Mouse (Mus musculus): Measurements from ENCODE around the gene Endog. TPM values are rescaled to one million over a fixed set of nuclear protein-coding genes. Genes with fewer than 3 reads are reported as not detected.

Gene Endog
- polyA plus RNA-seq, 1 experiment = not detected

- WGBS = 84% methylated on average over 6 of the region's 6 CpGs
Observed at GRCm38 (mm10) chr2:30215493-30215892, 44.2 kb downstream of the Endog start.

GRCm38 (mm10) chr2:30216293-30216692, 45.0 kb downstream of the Endog start:
- Histone ChIP-seq H3K4me1 (ENCODE audit: control insufficient read depth, insufficient read depth, low read length) (no peaks in the 10 kb centered on the region), H3K4me3 (ENCODE audit: insufficient read depth, low read depth, low read length) (no peak overlapping the region), H3K27ac (ENCODE audit: insufficient read depth, low read depth, low read length) (no peak overlapping the region)
- WGBS = 93% methylated on average over 5 of the region's 5 CpGs
- TF ChIP-seq POLR2A (IDR thresholded peaks at IDR 0.05; ENCODE audit: insufficient read depth, low read depth, low read length) = no peak
- TF ChIP-seq CTCF (IDR thresholded peaks at IDR 0.05; ENCODE audit: insufficient read depth, low read depth, low read length) = no peak

More at GRCm38 (mm10) chr2:30215493-30215892, 44.2 kb downstream of the Endog start:
- Histone ChIP-seq H3K4me3 (ENCODE audit: insufficient read depth, low read depth, low read length) (no peak overlapping the region), H3K27ac (ENCODE audit: insufficient read depth, low read depth, low read length) (no peak overlapping the region), H3K4me1 (ENCODE audit: control insufficient read depth, insufficient read depth, low read length) (no peaks in the 10 kb centered on the region)
- TF ChIP-seq POLR2A (IDR thresholded peaks at IDR 0.05; ENCODE audit: insufficient read depth, low read depth, low read length) = no peak
- TF ChIP-seq CTCF (IDR thresholded peaks at IDR 0.05; ENCODE audit: insufficient read depth, low read depth, low read length) = no peak

Other genes with a start within 250 kb of the Endog start
- gene Gle1, start 236.1 kb upstream of the Endog start, polyA plus RNA-seq (2012; ENCODE audit: insufficient read depth, insufficient read length, low replicate concordance, missing spikeins) = not detected in 2 replicates
- 496 and 868 TPM in 2 replicates for gene Sptan1, start 205.9 kb upstream of the Endog start, polyA plus RNA-seq (2012; ENCODE audit: insufficient read depth, insufficient read length, low replicate concordance, missing spikeins)
- gene Wdr34, start 122.6 kb upstream of the Endog start, polyA plus RNA-seq (2012; ENCODE audit: insufficient read depth, insufficient read length, low replicate concordance, missing spikeins) = not detected in 2 replicates
- gene Set, start 114.1 kb upstream of the Endog start, polyA plus RNA-seq (2012; ENCODE audit: insufficient read depth, insufficient read length, low replicate concordance, missing spikeins) = 163 TPM in 1 of 2 replicates, not detected in the other
- not detected in 2 replicates for gene Pkn3, start 93.8 kb upstream of the Endog start, polyA plus RNA-seq (2012; ENCODE audit: insufficient read depth, insufficient read length, low replicate concordance, missing spikeins)
- gene Zdhhc12, start 77.8 kb upstream of the Endog start, polyA plus RNA-seq (2012; ENCODE audit: insufficient read depth, insufficient read length, low replicate concordance, missing spikeins) = not detected in 2 replicates
- gene Zer1, start 46.9 kb upstream of the Endog start, polyA plus RNA-seq (2012; ENCODE audit: insufficient read depth, insufficient read length, low replicate concordance, missing spikeins) = not detected in 2 replicates
- not detected in 2 replicates for gene Tbc1d13, start 37.7 kb upstream of the Endog start, polyA plus RNA-seq (2012; ENCODE audit: insufficient read depth, insufficient read length, low replicate concordance, missing spikeins)
- not detected in 2 replicates for gene Spout1, start 7.0 kb downstream of the Endog start, polyA plus RNA-seq (2012; ENCODE audit: insufficient read depth, insufficient read length, low replicate concordance, missing spikeins)
- gene Kyat1, start 34.4 kb downstream of the Endog start, polyA plus RNA-seq (2012; ENCODE audit: insufficient read depth, insufficient read length, low replicate concordance, missing spikeins) = not detected in 2 replicates
- not detected in 2 replicates for gene Lrrc8a, start 66.2 kb downstream of the Endog start, polyA plus RNA-seq (2012; ENCODE audit: insufficient read depth, insufficient read length, low replicate concordance, missing spikeins)
- gene Gm28035, start 69.1 kb downstream of the Endog start, polyA plus RNA-seq (2012; ENCODE audit: insufficient read depth, insufficient read length, low replicate concordance, missing spikeins) = not detected in 2 replicates
- not detected in 2 replicates for gene Phyhd1, start 94.7 kb downstream of the Endog start, polyA plus RNA-seq (2012; ENCODE audit: insufficient read depth, insufficient read length, low replicate concordance, missing spikeins)
- not detected in 2 replicates for gene Gm28038, start 109.5 kb downstream of the Endog start, polyA plus RNA-seq (2012; ENCODE audit: insufficient read depth, insufficient read length, low replicate concordance, missing spikeins)
- not detected in 2 replicates for gene Dolk, start 114.8 kb downstream of the Endog start, polyA plus RNA-seq (2012; ENCODE audit: insufficient read depth, insufficient read length, low replicate concordance, missing spikeins)
- not detected in 2 replicates for gene Nup188, start 114.9 kb downstream of the Endog start, polyA plus RNA-seq (2012; ENCODE audit: insufficient read depth, insufficient read length, low replicate concordance, missing spikeins)
- gene Sh3glb2, start 187.8 kb downstream of the Endog start, polyA plus RNA-seq (2012; ENCODE audit: insufficient read depth, insufficient read length, low replicate concordance, missing spikeins) = 562 TPM in 1 of 2 replicates, not detected in the other
- gene Miga2, start 192.7 kb downstream of the Endog start, polyA plus RNA-seq (2012; ENCODE audit: insufficient read depth, insufficient read length, low replicate concordance, missing spikeins) = not detected in 2 replicates
- not detected in 2 replicates for gene Dolpp1, start 220.8 kb downstream of the Endog start, polyA plus RNA-seq (2012; ENCODE audit: insufficient read depth, insufficient read length, low replicate concordance, missing spikeins)
- not detected in 2 replicates for gene Crat, start 244.3 kb downstream of the Endog start, polyA plus RNA-seq (2012; ENCODE audit: insufficient read depth, insufficient read length, low replicate concordance, missing spikeins)
- gene Ptpa, start 244.5 kb downstream of the Endog start, polyA plus RNA-seq (2012; ENCODE audit: insufficient read depth, insufficient read length, low replicate concordance, missing spikeins) = not detected in 2 replicates

Measured in olfactory bulb, adult 2 months (tissue).